7 mouse cellular contexts compared by ENCODE assay signal in the genomic region with DNA sequence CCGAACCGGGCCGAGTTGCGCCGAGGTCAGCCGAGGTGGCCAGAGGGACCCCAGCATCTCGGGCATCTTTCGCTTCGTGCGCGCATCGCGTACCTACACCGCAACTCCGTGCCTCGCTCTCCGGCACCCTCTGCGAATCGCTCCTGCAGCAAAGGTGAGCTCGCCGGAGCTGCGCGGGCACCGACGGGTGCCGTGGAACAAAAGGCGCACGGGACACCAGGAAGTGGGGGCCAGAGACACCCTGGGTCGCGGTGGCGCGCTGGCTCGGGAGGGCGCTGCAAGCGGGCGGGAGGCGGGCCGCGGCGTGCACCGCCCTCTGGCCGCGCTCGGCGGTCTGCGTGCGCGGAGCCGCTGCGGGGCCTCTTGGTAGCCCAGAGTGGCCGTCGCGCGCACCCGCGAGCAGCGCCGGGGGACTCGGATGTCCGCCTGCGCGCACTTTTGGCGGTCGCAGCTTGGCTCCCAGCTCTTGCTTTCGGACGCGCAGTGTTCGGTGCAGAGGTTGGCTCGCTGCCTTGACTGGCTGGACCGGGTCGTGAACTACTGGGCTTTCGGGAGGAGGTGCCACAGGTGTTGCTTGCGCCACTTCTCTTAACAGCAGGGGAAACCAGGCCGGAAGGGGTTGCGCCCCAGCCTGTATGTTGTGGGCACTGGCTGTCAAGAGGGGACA. TPM values are rescaled to one million over a fixed set of nuclear protein-coding genes. Genes with fewer than 3 reads are reported as not detected.
A peak's percentile ranks its signal among the peaks of the same experiment; 100 is the strongest.
DNase-seq lines count a peak whose midpoint lies in the region; TF ChIP-seq lines count a peak whose summit lies in the region.

No protein-coding gene starts in this region.

- peaks cover 20% of the 10 kb centered on the region for H3K4me1 ChIP-seq in limb, embryonic 10.5 days
- peaks cover 20% of the 10 kb centered on the region for H3K4me1 ChIP-seq in midbrain, embryonic 10.5 days
- peaks cover 37% of the 10 kb centered on the region for H3K4me1 ChIP-seq in small intestine, adult 2 months (ENCODE audit: control insufficient read depth, insufficient read depth, insufficient read length, low read length)

- peaks cover 19% of the 10 kb centered on the region for H3K36me3 ChIP-seq in limb, embryonic 10.5 days
- H3K36me3 ChIP-seq in midbrain, embryonic 10.5 days, result no peaks in the 10 kb centered on the region
- peaks cover 40% of the 10 kb centered on the region for H3K36me3 ChIP-seq in small intestine, adult 2 months (ENCODE audit: control insufficient read depth, insufficient read depth, low read length)

- H3K4me3 ChIP-seq in limb, embryonic 10.5 days, result peak overlapping the region; percentile 86
- peak overlapping the region; percentile 71 for H3K4me3 ChIP-seq in midbrain, embryonic 10.5 days
- H3K4me3 ChIP-seq in small intestine, adult 2 months (ENCODE audit: low read depth, low read length), result peak overlapping the region; percentile 90

- no peak for TF ChIP-seq CTCF in small intestine, adult 2 months (IDR thresholded peaks at IDR 0.05; ENCODE audit: extremely low read depth, insufficient read length, insufficient replicate concordance, low read depth, low read length)

- H3K27me3 ChIP-seq in limb, embryonic 10.5 days (ENCODE audit: low read depth, poor library complexity, severe bottlenecking), result peaks cover 30% of the 10 kb centered on the region
- H3K27me3 ChIP-seq in midbrain, embryonic 10.5 days (ENCODE audit: low read depth, poor library complexity, severe bottlenecking), result peaks cover 79% of the 10 kb centered on the region
- no peaks in the 10 kb centered on the region for H3K27me3 ChIP-seq in small intestine, adult 2 months (ENCODE audit: control insufficient read depth, insufficient read depth, low read length)

- H3K27ac ChIP-seq in limb, embryonic 10.5 days, result peak overlapping the region; percentile 88
- H3K27ac ChIP-seq in midbrain, embryonic 10.5 days (replicated peaks), result peak overlapping the region; percentile 76
- peak overlapping the region; percentile 100 for H3K27ac ChIP-seq in small intestine, adult 2 months (ENCODE audit: insufficient read depth, low read depth, low read length)

- WGBS in limb, embryonic 10.5 days, result under 1% methylated on average over 75 of the region's 75 CpGs
- WGBS in midbrain, embryonic 10.5 days, result under 1% methylated on average over 75 of the region's 75 CpGs
- WGBS in small intestine, adult 2 months, result under 1% methylated on average over 66 of the region's 75 CpGs

- peak; percentile 40; the same call in 1 of the 2 replicates for TF ChIP-seq POLR2A in small intestine, adult 2 months (IDR thresholded peaks at IDR 0.05; ENCODE audit: low read depth, low read length)

- peak; percentile 78 for DNase-seq in T-cell, adult 2 months (ENCODE audit: low spot score)
- peak; percentile 65 to 66 for DNase-seq in cerebellum, postnatal 10 days
- DNase-seq in gastrocnemius, adult 8-10 months (ENCODE audit: low spot score in 2 of 2), result peak; percentile 60 to 76
- peak; percentile 78 for DNase-seq in induced T-regulatory cell, adult 2 months (ENCODE audit: low read depth)
- DNase-seq in limb, embryonic 10.5 days (ENCODE audit: low spot score), result peak; percentile 80
- peak; percentile 72 for DNase-seq in midbrain, embryonic 10.5 days (ENCODE audit: low spot score)

- no peaks in the 10 kb centered on the region for H3K9me3 ChIP-seq in limb, embryonic 10.5 days (replicated peaks)
- H3K9me3 ChIP-seq in midbrain, embryonic 10.5 days (replicated peaks), result no peaks in the 10 kb centered on the region

RNA-seq across cellular contexts. Expression of gene Irf1, which starts 0.4 kb away (rescaled TPM):
- total RNA-seq in gastrocnemius, adult 8-10 months (2022), result 1 to 10 TPM; 3.2 to 5.8 (median 4.4) TPM
- 5.0 and 8.2 TPM in 2 replicates for polyA plus RNA-seq in limb, embryonic 10.5 days (2016; fragmentation: Nextera tagmentation; extraction: Ambion mirVana)
- polyA plus RNA-seq in midbrain, embryonic 10.5 days (2016; fragmentation: Nextera tagmentation; extraction: Ambion mirVana), result 3.6 and 3.8 TPM in 2 replicates
- polyA plus RNA-seq in small intestine, adult 2 months (2012; rRNA removed), result 93.3 and 233 TPM in 2 replicates

RNA-seq across cellular contexts. Expression of gene Gm17334, which starts 2.7 kb away (rescaled TPM):
- under 1 TPM in 2 of 4 experiments, not detected in 2; 0.34 to 0.48 TPM for total RNA-seq in gastrocnemius, adult 8-10 months (2022)
- not detected in 2 replicates for polyA plus RNA-seq in limb, embryonic 10.5 days (2016; fragmentation: Nextera tagmentation; extraction: Ambion mirVana)
- polyA plus RNA-seq in midbrain, embryonic 10.5 days (2016; fragmentation: Nextera tagmentation; extraction: Ambion mirVana), result not detected in 2 replicates
- 0.25 and 1.6 TPM in 2 replicates for polyA plus RNA-seq in small intestine, adult 2 months (2012; rRNA removed)

RNA-seq across cellular contexts. Expression of gene Il5, which starts 49.7 kb away (rescaled TPM):
- not detected for total RNA-seq in gastrocnemius, adult 8-10 months (2022)
- not detected in 2 replicates for polyA plus RNA-seq in limb, embryonic 10.5 days (2016; fragmentation: Nextera tagmentation; extraction: Ambion mirVana)
- polyA plus RNA-seq in midbrain, embryonic 10.5 days (2016; fragmentation: Nextera tagmentation; extraction: Ambion mirVana), result not detected in 2 replicates
- polyA plus RNA-seq in small intestine, adult 2 months (2012; rRNA removed), result not detected in 2 replicates

Comparison
In these comparisons a context has a peak if more than half of its experiments do, and no peak if none do; other contexts are left out.
1. Peak in every context shown above with its lines: DNase-seq, H3K4me3 ChIP-seq and H3K27ac ChIP-seq.
2. RNA of gene Irf1, which starts 0.4 kb away (polyA plus RNA-seq): 93.3 to 233 TPM in small intestine, adult 2 months; 5.0 to 8.2 TPM in limb, embryonic 10.5 days and 3.6 to 3.8 TPM in midbrain, embryonic 10.5 days; every median in the first group is over 10 times any median in the second.